Mouse (Mus musculus) embryonic fibroblast, embryonic 13.5 days (primary cell): ENCODE data around the gene Myh3. TPM values are rescaled to one million over a fixed set of nuclear protein-coding genes. Genes with fewer than 3 reads are reported as not detected.

ENCODE experiments used
- H3K27ac ChIP-seq: 2 replicates; pipeline ENCODE4 v1.5.1; 2012; ENCODE audit warnings: low read length, control low read depth, inconsistent platforms; ENCODE audit not compliant: insufficient read depth
- H3K4me1 ChIP-seq: 2 replicates; pipeline ENCODE4 v1.6.1; 2011; ENCODE audit warnings: low read length; ENCODE audit not compliant: control insufficient read depth, insufficient read depth
- H3K4me3 ChIP-seq: 2 replicates; pipeline ENCODE4 v1.5.1; 2011; ENCODE audit warnings: mild to moderate bottlenecking, control low read depth, low read length; ENCODE audit not compliant: insufficient read depth
- CTCF ChIP-seq: IDR thresholded peaks from 2 replicates; pipeline ENCODE4 v1.5.1; 2011; ENCODE audit warnings: mild to moderate bottlenecking, control low read depth, low read length, moderate library complexity, borderline replicate concordance; ENCODE audit not compliant: insufficient read depth
- POLR2A ChIP-seq: IDR thresholded peaks from 2 replicates; pipeline ENCODE4 v1.6.1; 2011; ENCODE audit warnings: low read depth, mild to moderate bottlenecking, control low read depth, low read length, moderate library complexity
- polyA plus RNA-seq: library from polyadenylated mRNA; stranded (reverse); fragments of >200 nt; gene quantifications from 2 replicates; pipeline ENCODE4 v1.2.4, GENCODE M21; 2011; ENCODE audit warnings: low read depth; ENCODE audit not compliant: missing spikeins, insufficient read length

Gene Myh3
- not detected in 2 replicates for polyA plus RNA-seq

- no peak for TF ChIP-seq POLR2A
- TF ChIP-seq CTCF: no peak
- Histone ChIP-seq H3K4me3 (no peak within 1 kb of the TSS), H3K27ac (no peak within 1 kb of the TSS), H3K4me1 (peaks cover 3% of the 10 kb centered on the region; the same call in 1 of the 2 replicates)
Measured at GRCm38 (mm10) chr11:67078000-67078399, at the start of gene Myh3. TSS of gene Myh3 (plus strand) at chr11:67078300.

- no peaks in the 10 kb centered on the region for H3K4me1 ChIP-seq
- no peak overlapping the region for H3K27ac ChIP-seq
- TF ChIP-seq POLR2A (no peak), CTCF (no peak)
- no peak overlapping the region for H3K4me3 ChIP-seq
Measured at GRCm38 (mm10) chr11:67030904-67031602, 47.0 kb upstream of the Myh3 start.

GRCm38 (mm10) chr11:67031603-67031915, 46.5 kb upstream of the Myh3 start:
- Histone ChIP-seq H3K27ac (no peak overlapping the region), H3K4me1 (no peaks in the 10 kb centered on the region), H3K4me3 (no peak overlapping the region)
- TF ChIP-seq POLR2A (no peak), CTCF (no peak)

- H3K4me1 ChIP-seq: no peaks in the 10 kb centered on the region
- no peak overlapping the region for H3K4me3 ChIP-seq
- no peak for TF ChIP-seq POLR2A
- TF ChIP-seq CTCF: no peak
- H3K27ac ChIP-seq: no peak overlapping the region
Measured at GRCm38 (mm10) chr11:67034775-67035485, 43.2 kb upstream of the Myh3 start.

GRCm38 (mm10) chr11:67036229-67036628, 41.9 kb upstream of the Myh3 start:
- TF ChIP-seq POLR2A (no peak), CTCF (no peak)
- H3K4me3 ChIP-seq: no peak overlapping the region
- H3K4me1 ChIP-seq: no peaks in the 10 kb centered on the region
- H3K27ac ChIP-seq: no peak overlapping the region

- no peak overlapping the region; the same call in 1 of the 2 replicates for H3K27ac ChIP-seq
- no peaks in the 10 kb centered on the region for H3K4me1 ChIP-seq
- no peak for TF ChIP-seq CTCF
- no peak for TF ChIP-seq POLR2A
- no peak overlapping the region for H3K4me3 ChIP-seq
Measured at GRCm38 (mm10) chr11:67036892-67037291, 41.2 kb upstream of the Myh3 start.

GRCm38 (mm10) chr11:67039799-67040198, 38.3 kb upstream of the Myh3 start:
- TF ChIP-seq CTCF (no peak), POLR2A (no peak)
- H3K4me3 ChIP-seq: no peak overlapping the region
- no peaks in the 10 kb centered on the region for H3K4me1 ChIP-seq
- H3K27ac ChIP-seq: no peak overlapping the region

- Histone ChIP-seq H3K4me1 (no peaks in the 10 kb centered on the region), H3K4me3 (no peak overlapping the region), H3K27ac (no peak overlapping the region)
- TF ChIP-seq POLR2A: no peak
- no peak for TF ChIP-seq CTCF
Measured at GRCm38 (mm10) chr11:67040483-67040882, 37.6 kb upstream of the Myh3 start.

GRCm38 (mm10) chr11:67043007-67043406, 35.1 kb upstream of the Myh3 start:
- H3K4me3 ChIP-seq: no peak overlapping the region
- H3K27ac ChIP-seq: no peak overlapping the region
- H3K4me1 ChIP-seq: no peaks in the 10 kb centered on the region
- TF ChIP-seq POLR2A (no peak), CTCF (no peak)

GRCm38 (mm10) chr11:67044959-67045358, 33.1 kb upstream of the Myh3 start:
- Histone ChIP-seq H3K4me3 (no peak overlapping the region), H3K27ac (no peak overlapping the region), H3K4me1 (no peaks in the 10 kb centered on the region)
- no peak for TF ChIP-seq POLR2A
- TF ChIP-seq CTCF: no peak

GRCm38 (mm10) chr11:67047199-67047598, 30.9 kb upstream of the Myh3 start:
- no peak for TF ChIP-seq POLR2A
- no peak for TF ChIP-seq CTCF
- H3K4me3 ChIP-seq: no peak overlapping the region

More at GRCm38 (mm10) chr11:67047199-67047598, 30.9 kb upstream of the Myh3 start:
- Histone ChIP-seq H3K27ac (no peak overlapping the region), H3K4me1 (no peaks in the 10 kb centered on the region; the same call in 1 of the 2 replicates)
